Mouse (Mus musculus): Measurements from ENCODE around the gene Zdhhc12.
"Not testable (repeated sequence)": the region's sequence is repeated elsewhere in the genome, so short reads cannot be mapped to it uniquely, and the experiment has no call there.

Gene Zdhhc12

GRCm38 (mm10) chr2:30093471-30094207, at the start of gene Zdhhc12:
Gene Zdhhc12, minus strand, starts transcription at chr2:30093648.
- DNase-seq (ENCODE audit: low read depth, low spot score), result peak; percentile 92

- DNase-seq (ENCODE audit: low read depth, low spot score), result not testable (repeated sequence)
These were observed 46.6 kb upstream of the Zdhhc12 start for GRCm38 (mm10) chr2:30140021-30140420.

DNA sequence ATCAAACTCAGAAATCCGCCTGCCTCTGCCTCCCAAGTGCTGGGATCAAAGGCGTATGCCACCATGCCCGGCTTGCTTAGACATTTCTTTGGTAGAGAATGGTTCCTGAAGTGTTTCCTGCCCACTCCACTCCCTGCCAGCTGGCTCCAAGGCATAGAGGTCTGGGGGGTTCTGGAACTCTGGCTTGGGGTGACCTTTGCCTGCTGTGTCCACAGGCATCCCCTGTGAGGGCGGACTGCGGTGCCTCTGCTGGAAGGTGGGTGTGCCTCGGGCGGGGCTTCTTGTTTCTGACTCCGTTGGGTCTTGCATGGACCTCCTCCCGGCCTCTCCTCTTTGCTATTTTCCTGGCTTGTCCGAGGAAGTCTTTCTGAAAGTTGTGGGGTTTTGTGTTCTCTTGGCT, 43.0 kb upstream of the Zdhhc12 start:
- no peak for DNase-seq (ENCODE audit: low read depth, low spot score)

DNA sequence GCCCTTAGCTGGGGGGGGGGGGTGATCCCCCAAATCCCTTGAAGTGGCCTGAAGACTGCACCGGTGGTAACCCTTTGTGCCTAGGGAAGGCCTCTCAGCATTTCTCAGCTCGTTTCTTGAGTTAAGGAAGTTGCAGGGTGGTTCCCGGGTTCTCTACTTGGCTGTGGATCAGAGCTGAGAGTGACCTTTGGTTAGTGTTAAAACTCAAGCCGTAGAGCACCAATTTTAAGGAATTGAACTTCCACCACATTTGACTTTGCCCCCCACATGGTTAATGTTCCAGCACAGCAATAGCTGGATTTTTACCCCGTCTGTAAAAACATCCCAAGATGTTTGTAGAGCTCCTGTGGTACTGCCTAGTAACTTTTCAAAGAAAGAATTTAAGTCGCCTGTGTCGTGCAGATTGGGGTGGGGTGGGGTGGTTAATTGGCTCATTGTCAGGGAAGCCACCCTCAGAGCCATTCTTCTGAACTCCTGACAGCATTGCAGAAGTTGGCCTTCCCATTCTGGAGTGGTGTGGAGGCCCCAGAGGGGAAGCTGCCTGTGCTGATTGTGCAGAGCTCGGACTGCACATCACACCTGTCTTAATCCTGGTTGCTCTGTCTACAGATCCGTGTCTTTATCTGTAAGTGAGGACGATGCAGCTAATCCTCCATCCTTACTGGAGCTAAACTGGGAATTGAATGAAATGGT, 41.6 kb upstream of the Zdhhc12 start:
- DNase-seq (ENCODE audit: low read depth, low spot score), result no peak

GRCm38 (mm10) chr2:30134378-30134711, 40.9 kb upstream of the Zdhhc12 start:
- no peak for DNase-seq (ENCODE audit: low read depth, low spot score)

- peak; percentile 92 for DNase-seq (ENCODE audit: low read depth, low spot score)
These were observed 40.3 kb upstream of the Zdhhc12 start, which contains the start of gene Tbc1d13 for GRCm38 (mm10) chr2:30133613-30134377. Gene Tbc1d13, plus strand, starts transcription at chr2:30133746.

DNA sequence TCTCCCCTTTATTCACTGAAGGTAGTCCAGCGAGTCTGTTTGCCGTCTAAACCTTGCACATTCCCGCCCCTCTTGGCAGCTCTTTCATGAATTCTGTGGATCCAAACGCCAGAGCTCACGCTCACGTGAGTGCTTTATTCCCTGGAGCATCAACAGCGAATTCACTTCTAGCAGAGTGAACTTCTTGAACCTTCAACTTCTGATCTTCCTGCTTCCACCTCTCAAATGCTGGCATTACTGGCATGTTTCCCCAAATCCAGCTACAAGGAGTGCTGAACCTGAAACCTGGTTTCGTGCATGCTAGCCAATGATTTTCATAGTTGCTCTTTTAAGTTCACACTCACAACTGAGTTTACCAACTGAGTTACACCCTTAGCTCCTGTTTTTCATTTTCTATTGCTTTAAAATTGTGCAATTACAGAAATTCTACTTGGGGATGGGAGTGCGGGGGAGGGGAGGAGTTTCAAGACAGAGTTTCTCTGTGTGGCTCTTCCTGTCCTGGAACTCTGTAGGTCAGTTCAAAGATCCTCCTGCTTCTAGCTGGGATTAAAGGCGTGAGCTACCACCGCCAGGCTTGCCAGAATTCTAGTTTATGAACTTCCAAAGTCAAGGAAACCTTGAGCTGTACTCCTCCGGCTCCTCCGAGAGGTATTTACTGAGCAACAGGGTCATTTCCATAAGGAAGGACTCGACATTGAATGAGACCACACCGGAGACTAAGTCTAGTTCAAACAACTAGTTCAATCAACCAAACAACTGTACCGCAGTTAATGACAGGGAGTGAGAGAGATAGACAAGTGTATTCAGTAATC, 39.6 kb upstream of the Zdhhc12 start:
- DNase-seq (ENCODE audit: low read depth, low spot score), result no peak

DNA sequence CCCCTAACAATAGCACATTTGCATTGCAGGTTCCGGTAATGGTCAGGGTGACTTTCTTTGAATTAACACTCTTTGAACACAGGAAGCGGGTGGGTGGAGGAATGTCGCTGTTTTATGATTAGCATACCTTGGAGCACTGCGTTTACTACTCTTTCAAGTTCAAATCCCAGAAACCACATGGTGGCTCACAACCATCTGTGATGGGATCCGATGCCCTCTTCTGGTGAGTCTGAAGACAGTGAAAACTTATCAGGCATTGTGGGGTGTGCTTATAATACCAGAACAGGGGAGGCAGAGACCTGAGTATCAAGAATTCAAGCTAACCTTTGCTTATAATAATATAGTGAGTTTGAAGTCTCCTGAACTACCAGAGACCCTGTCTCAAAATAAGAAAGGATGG, 37.8 kb upstream of the Zdhhc12 start:
- DNase-seq (ENCODE audit: low read depth, low spot score), result not testable (repeated sequence)

GRCm38 (mm10) chr2:30130156-30130555, 36.7 kb upstream of the Zdhhc12 start:
- DNase-seq (ENCODE audit: low read depth, low spot score), result no peak

- no peak for DNase-seq (ENCODE audit: low read depth, low spot score)
These were observed 35.3 kb upstream of the Zdhhc12 start for GRCm38 (mm10) chr2:30128789-30129188.

GRCm38 (mm10) chr2:30124472-30125274, 31.2 kb upstream of the Zdhhc12 start, which contains the start of gene Zer1:
Gene Zer1, minus strand, starts transcription at chr2:30124585.
- DNase-seq (ENCODE audit: low read depth, low spot score), result peak; percentile 93

DNA sequence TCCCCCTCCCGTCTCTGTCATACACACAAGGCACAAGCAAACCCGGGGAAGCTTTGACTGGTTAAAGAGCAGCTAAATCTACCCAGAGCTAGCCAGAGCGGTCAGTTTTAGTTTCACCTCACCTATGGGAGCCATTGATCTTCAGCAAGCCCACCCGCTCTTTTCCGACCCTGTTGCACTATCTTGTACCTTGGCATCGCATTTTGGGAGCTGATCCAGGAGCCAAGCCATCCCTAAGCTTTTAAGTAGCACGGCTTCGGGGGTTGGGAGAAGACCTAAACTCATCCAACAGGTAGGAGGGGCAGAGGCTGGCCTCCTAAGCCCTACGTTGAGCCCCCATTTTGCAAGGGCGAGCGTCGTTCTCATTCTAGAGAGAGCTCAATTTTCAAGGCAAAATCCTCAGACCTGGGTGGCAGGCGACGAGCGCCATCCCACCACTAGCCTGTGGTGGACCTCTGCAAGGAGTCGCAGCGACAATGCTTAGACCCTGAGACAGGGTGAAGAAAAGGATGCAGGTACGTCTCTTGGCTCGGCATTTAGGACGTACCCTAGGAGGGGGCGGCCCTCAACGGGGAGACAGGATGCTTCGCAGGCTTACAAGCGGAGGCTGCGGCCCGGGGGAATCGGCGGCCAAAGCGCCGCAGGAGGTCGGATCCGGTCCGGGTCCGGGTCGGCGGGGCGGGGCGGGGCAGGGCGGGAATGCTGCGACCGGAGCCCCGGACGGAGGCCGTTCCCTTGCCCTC, 30.5 kb upstream of the Zdhhc12 start:
- no peak for DNase-seq (ENCODE audit: low read depth, low spot score)

GRCm38 (mm10) chr2:30122766-30123165, 29.3 kb upstream of the Zdhhc12 start:
- DNase-seq (ENCODE audit: low read depth, low spot score), result no peak

GRCm38 (mm10) chr2:30120269-30120668, 26.8 kb upstream of the Zdhhc12 start:
- no peak for DNase-seq (ENCODE audit: low read depth, low spot score)

DNA sequence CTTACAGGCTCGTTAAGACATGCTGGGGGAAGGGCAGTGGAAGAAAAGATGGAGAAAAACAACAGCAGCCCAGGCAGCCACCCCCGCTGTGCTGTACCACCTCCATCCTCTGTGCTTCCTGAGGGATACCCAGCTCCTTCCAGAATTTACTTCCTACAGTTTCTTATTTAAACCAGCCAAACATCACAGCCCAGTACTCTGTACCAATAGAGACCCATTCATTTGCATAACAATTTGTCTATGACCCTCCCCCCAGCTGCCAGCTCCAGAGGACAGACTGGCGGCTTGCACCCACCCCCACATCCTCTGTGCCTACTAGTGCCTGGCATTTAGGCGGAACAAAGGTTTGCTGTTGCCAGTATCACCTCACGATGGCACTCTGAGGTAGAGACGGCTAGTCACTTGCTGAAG, 26.2 kb upstream of the Zdhhc12 start:
- peak; percentile 84 for DNase-seq (ENCODE audit: low read depth, low spot score)

GRCm38 (mm10) chr2:30112564-30112963, 19.1 kb upstream of the Zdhhc12 start:
- no peak for DNase-seq (ENCODE audit: low read depth, low spot score)

DNA sequence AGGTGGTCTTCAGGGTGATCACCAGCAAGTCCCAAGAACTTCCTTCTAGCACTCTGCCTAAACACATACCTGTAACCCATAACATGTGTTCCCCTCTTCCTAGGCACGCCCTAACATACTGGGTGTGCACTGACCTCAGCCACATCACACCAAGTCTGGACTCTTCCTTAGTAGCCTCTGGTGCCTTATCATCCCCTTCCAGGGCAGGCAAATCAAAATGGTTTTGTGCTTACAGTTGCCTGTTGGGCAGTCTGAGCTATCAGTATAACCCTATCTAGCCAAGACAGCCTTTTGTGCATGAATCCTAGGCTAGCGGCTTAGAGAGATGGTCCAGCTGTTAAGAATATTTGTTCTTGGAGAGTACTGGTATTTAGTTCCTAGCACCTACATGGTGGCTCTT, 18.1 kb upstream of the Zdhhc12 start:
- no peak for DNase-seq (ENCODE audit: low read depth, low spot score)

GRCm38 (mm10) chr2:30108260-30108659, 14.8 kb upstream of the Zdhhc12 start:
- no peak for DNase-seq (ENCODE audit: low read depth, low spot score)

- no peak for DNase-seq (ENCODE audit: low read depth, low spot score)
These were observed 14.2 kb upstream of the Zdhhc12 start for GRCm38 (mm10) chr2:30107646-30108045.

DNA sequence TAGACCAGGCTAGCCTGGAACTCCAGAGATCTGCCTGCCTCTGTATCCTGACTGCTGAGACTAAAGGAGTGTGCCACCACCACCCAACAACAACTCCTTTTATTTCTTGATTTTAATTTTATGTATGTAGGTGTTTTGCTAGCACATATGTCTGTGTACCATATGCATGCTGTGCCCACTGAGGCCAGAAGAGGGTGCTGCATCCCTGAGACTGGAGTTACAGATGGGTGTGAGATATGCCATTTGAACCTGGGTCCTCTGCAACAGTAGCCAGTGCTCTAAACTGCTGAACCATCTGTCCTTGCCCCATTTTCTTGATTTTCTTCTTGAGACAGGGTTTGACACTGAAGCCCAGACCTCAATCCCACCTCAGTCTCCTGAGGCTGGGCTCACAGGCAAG, 12.9 kb upstream of the Zdhhc12 start:
- DNase-seq (ENCODE audit: low read depth, low spot score), result no peak
